Mouse (Mus musculus) liver, embryonic 16.5 days (tissue): ENCODE data around the gene Gbx2. TPM values are rescaled to one million over a fixed set of nuclear protein-coding genes. Genes with fewer than 3 reads are reported as not detected.

Experiments
- ATAC-seq: fragments of 200-750 bp; cut with Nextera tagmentation; 2 replicates; pipeline ENCODE4 v1.8.0; 2017; ENCODE audit warnings: low read depth, mild to moderate bottlenecking, moderate number of reproducible peaks, moderate library complexity
- H3K27ac ChIP-seq: fragments of 300-500 bp; sonication (generic); 2 replicates; pipeline ENCODE4 v1.5.1; 2014; ENCODE audit warnings: mild to moderate bottlenecking, low read length
- H3K27me3 ChIP-seq: fragments of 300-500 bp; sonication (generic); 2 replicates; pipeline ENCODE4 v1.6.1; 2014; ENCODE audit warnings: low read depth, low read length, mixed read lengths; ENCODE audit not compliant: control insufficient read depth, insufficient read depth
- H3K36me3 ChIP-seq: fragments of 300-500 bp; sonication (generic); 2 replicates; pipeline ENCODE4 v1.6.1; 2014; ENCODE audit warnings: mild to moderate bottlenecking; ENCODE audit not compliant: control insufficient read depth, insufficient read depth
- H3K4me1 ChIP-seq: fragments of 300-500 bp; sonication (generic); 2 replicates; pipeline ENCODE4 v1.6.1; 2014; ENCODE audit warnings: low read depth, low read length, mixed read lengths; ENCODE audit not compliant: control insufficient read depth
- H3K4me2 ChIP-seq: fragments of 300-500 bp; sonication (generic); 2 replicates; pipeline ENCODE4 v1.6.1; 2014; ENCODE audit warnings: low read depth, low read length, mixed read lengths
- H3K4me3 ChIP-seq: fragments of 300-500 bp; sonication (generic); 2 replicates; pipeline ENCODE4 v1.5.1; 2014; ENCODE audit warnings: low read depth, mild to moderate bottlenecking, low read length
- H3K9ac ChIP-seq: fragments of 300-500 bp; sonication (generic); 2 replicates; pipeline ENCODE4 v1.6.1; 2014; ENCODE audit warnings: low read depth, low read length
- H3K9me3 ChIP-seq: fragments of 300-500 bp; sonication (generic); replicated peaks from 2 replicates; pipeline ENCODE4 v1.6.1; 2016; ENCODE audit warnings: low read length; ENCODE audit not compliant: control insufficient read depth
- WGBS: fragments of 180-500 bp; shearing (Covaris S2); extraction: QIAGEN DNeasy Blood & Tissue Kit; methylation state at CpG from one replicate; pipeline ENCODE4 v1.1.7; 2014; ENCODE audit not compliant: insufficient replicate concordance; 5-methylcytosine and 5-hydroxymethylcytosine counted together
- polyA plus RNA-seq: library from polyadenylated mRNA; unstranded; fragments of >200 nt; fragmentation: Nextera tagmentation; extraction: Ambion mirVana; gene quantifications from 2 replicates; pipeline ENCODE4 v1.2.1, GENCODE M21; 2015

The Gbx2 gene
- polyA plus RNA-seq, 1 experiment from 2014 or later = 0.42 TPM

- Histone ChIP-seq H3K4me2 (no peak overlapping the region), H3K27ac (no peak overlapping the region), H3K4me3 (no peak overlapping the region), H3K4me1 (no peaks in the 10 kb centered on the region), H3K27me3 (no peaks in the 10 kb centered on the region), H3K9me3 (no peaks in the 10 kb centered on the region), H3K36me3 (no peaks in the 10 kb centered on the region), H3K9ac (no peak overlapping the region)
- WGBS = 55% methylated on average over 1 of the region's 1 CpGs
- no peak for ATAC-seq
These were observed 28.3 kb downstream of the Gbx2 start for GRCm38 (mm10) chr1:89902641-89903040.

- Histone ChIP-seq H3K27me3 (no peaks in the 10 kb centered on the region), H3K9me3 (no peaks in the 10 kb centered on the region), H3K4me3 (no peak overlapping the region), H3K27ac (no peak overlapping the region), H3K36me3 (no peaks in the 10 kb centered on the region), H3K9ac (no peak overlapping the region), H3K4me2 (no peak overlapping the region), H3K4me1 (no peaks in the 10 kb centered on the region)
- no peak for ATAC-seq
- 35% methylated on average over 2 of the region's 2 CpGs for WGBS
These were observed 28.7 kb downstream of the Gbx2 start for GRCm38 (mm10) chr1:89902236-89902635.

- Histone ChIP-seq H3K9me3 (no peaks in the 10 kb centered on the region), H3K36me3 (no peaks in the 10 kb centered on the region), H3K9ac (no peak overlapping the region), H3K4me2 (no peak overlapping the region), H3K4me3 (no peak overlapping the region), H3K27me3 (no peaks in the 10 kb centered on the region), H3K27ac (no peak overlapping the region), H3K4me1 (no peaks in the 10 kb centered on the region)
- 44% methylated on average over 4 of the region's 4 CpGs for WGBS
- no peak for ATAC-seq
These were observed 29.6 kb downstream of the Gbx2 start for GRCm38 (mm10) chr1:89901381-89901780.

- Histone ChIP-seq H3K9me3 (no peaks in the 10 kb centered on the region), H3K4me1 (no peaks in the 10 kb centered on the region), H3K4me3 (no peak overlapping the region), H3K9ac (no peak overlapping the region), H3K27ac (no peak overlapping the region), H3K4me2 (no peak overlapping the region), H3K27me3 (no peaks in the 10 kb centered on the region), H3K36me3 (no peaks in the 10 kb centered on the region)
- WGBS = 53% methylated on average over 11 of the region's 11 CpGs
- ATAC-seq = no peak
These were observed 31.1 kb downstream of the Gbx2 start for GRCm38 (mm10) chr1:89899761-89900445.

GRCm38 (mm10) chr1:89899036-89899435 lies 31.9 kb downstream of the Gbx2 start:
- 0 out of 2 replicates have a peak, but pooled peaks have one; percentile 9 for ATAC-seq
- H3K4me2 ChIP-seq = no peak overlapping the region
- H3K9ac ChIP-seq = no peak overlapping the region
- WGBS = 12% methylated on average over 2 of the region's 2 CpGs
- no peak overlapping the region for H3K27ac ChIP-seq
- H3K36me3 ChIP-seq = no peaks in the 10 kb centered on the region
- no peaks in the 10 kb centered on the region for H3K9me3 ChIP-seq
- no peak overlapping the region for H3K4me3 ChIP-seq
- H3K4me1 ChIP-seq = no peaks in the 10 kb centered on the region
- H3K27me3 ChIP-seq = no peaks in the 10 kb centered on the region

- Histone ChIP-seq H3K36me3 (no peaks in the 10 kb centered on the region), H3K27me3 (no peaks in the 10 kb centered on the region), H3K4me2 (no peak overlapping the region), H3K4me1 (no peaks in the 10 kb centered on the region), H3K4me3 (no peak overlapping the region), H3K9ac (no peak overlapping the region), H3K9me3 (no peaks in the 10 kb centered on the region), H3K27ac (no peak overlapping the region)
- no peak for ATAC-seq
- WGBS = 60% methylated on average over 5 of the region's 5 CpGs
These were observed 35.2 kb downstream of the Gbx2 start for GRCm38 (mm10) chr1:89895801-89896200.

- no peak overlapping the region for H3K27ac ChIP-seq
- 59% methylated on average over 7 of the region's 7 CpGs for WGBS
- no peak for ATAC-seq
- H3K9me3 ChIP-seq = no peaks in the 10 kb centered on the region
- H3K36me3 ChIP-seq = peaks cover 2% of the 10 kb centered on the region; the same call in 1 of the 2 replicates
- H3K4me1 ChIP-seq = no peaks in the 10 kb centered on the region
- no peak overlapping the region for H3K4me3 ChIP-seq
- no peak overlapping the region for H3K9ac ChIP-seq
- no peak overlapping the region for H3K4me2 ChIP-seq
- no peaks in the 10 kb centered on the region for H3K27me3 ChIP-seq
These were observed 38.7 kb downstream of the Gbx2 start for GRCm38 (mm10) chr1:89892281-89892680.

- Histone ChIP-seq H3K4me3 (no peak overlapping the region), H3K27ac (no peak overlapping the region), H3K9ac (no peak overlapping the region), H3K4me2 (no peak overlapping the region), H3K36me3 (peaks cover 2% of the 10 kb centered on the region; the same call in 1 of the 2 replicates), H3K9me3 (no peaks in the 10 kb centered on the region), H3K27me3 (no peaks in the 10 kb centered on the region), H3K4me1 (no peaks in the 10 kb centered on the region)
- ATAC-seq = no peak
- WGBS = 29% methylated on average over 6 of the region's 6 CpGs
These were observed 39.6 kb downstream of the Gbx2 start for GRCm38 (mm10) chr1:89891400-89891799.

- no peak for ATAC-seq
- Histone ChIP-seq H3K9ac (no peak overlapping the region), H3K27me3 (no peaks in the 10 kb centered on the region), H3K9me3 (no peaks in the 10 kb centered on the region), H3K36me3 (peaks cover under 1% of the 10 kb centered on the region; the same call in 1 of the 2 replicates), H3K4me2 (no peak overlapping the region), H3K4me3 (no peak overlapping the region), H3K27ac (no peak overlapping the region), H3K4me1 (no peaks in the 10 kb centered on the region; the same call in 1 of the 2 replicates)
- 50% methylated on average over 4 of the region's 4 CpGs for WGBS
These were observed 45.3 kb downstream of the Gbx2 start for GRCm38 (mm10) chr1:89885696-89886095.
